Mouse (Mus musculus): ENCODE results near the gene Tmem121b. TPM values are rescaled to one million over a fixed set of nuclear protein-coding genes. Genes with fewer than 3 reads are reported as not detected.

Gene Tmem121b
- under 1 TPM in 1 of 2 experiments, not detected in 1; 0.07 TPM for total RNA-seq (2023)

DNA sequence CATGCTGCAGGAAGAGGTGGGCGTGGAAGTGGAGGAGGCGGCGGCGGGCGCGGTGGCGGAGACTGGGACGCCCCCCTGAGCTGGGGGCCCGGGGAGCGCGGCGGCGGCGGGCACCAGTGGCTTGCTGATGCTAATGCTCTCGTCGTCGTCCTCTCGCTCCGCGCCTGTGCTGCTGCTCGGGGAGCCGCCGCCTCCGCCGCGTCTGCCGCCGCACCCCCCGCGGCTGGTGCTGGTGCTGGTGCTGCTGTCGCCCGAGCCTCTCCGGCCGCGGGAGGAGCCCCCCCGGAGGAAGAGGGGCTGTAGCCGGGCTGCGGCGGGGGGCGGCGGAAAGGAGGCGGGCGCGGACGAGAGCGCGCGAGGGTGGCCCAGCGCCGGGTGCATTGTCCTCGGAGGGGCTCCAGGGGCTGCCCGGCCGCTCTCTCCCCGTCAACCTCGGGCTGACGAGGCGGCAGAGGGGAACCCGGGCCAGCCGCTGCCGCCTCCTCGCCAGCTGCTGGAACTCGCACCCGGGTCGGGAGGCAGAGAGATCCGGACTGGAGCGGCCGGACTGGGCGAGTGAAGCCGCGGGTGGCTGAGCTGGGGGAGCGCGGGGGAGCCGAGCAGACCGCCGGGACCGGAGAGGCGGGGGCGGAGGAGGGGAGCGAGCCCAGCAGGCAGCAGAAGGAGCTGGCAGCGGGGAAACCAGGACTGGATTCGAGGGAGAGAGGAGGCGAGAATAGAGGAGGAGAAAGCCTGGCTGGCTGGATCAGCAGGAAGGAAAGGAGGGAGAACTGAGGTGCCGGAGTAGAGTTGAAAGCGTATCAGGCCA is at the start of gene Tmem121b:
Gene Tmem121b (minus strand): TSS at position 434 of the 808 bp plus-strand sequence.

DNA sequence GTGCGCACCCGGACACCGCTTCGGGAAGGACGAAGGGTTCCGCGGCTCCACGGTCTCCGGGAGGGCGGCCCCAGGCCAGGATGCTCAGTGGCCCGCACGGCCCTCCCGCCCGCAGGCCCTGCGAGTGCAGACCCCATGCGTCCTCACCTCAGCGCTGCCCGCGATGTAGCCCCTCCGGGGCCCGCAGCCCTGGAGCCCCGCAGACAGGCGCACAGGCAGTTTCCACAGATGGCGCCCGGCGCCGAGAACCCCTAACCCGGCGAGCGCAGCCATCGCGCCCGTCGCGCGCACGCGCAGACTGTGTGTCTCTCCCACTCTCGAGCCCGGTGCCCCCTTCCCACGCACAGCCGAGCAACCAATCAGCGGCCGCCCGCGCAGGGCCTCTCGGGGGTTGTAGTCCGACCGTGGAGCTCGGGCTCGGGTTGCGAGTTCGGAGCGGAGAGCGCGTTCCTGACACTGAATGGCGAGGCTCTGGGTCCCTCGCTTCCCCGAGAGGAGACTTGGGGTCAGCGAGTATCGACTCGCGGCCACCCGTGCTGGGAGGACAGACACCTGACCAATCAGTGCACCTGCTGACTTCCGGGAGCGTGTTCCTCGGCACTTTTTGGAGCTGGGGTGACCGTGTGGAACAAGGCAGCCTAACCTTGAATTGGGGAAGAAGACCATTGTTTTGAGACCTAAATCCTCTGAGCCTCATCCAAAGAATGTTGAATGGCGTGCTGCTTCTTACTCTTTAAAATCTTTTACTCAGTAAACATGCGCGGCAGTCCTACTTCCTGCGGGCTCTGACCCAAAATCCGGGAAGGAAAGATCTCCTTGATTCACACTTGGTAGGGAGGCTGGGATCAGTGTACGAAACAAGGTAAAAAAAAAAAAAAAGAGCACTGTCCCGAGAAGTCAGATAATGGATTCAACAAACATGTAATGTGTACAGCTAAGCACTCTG is 37.7 kb upstream of the Tmem121b start, which contains the start of gene Hdhd5:
Gene Hdhd5 (minus strand): TSS at position 300 of the 946 bp plus-strand sequence.

DNA sequence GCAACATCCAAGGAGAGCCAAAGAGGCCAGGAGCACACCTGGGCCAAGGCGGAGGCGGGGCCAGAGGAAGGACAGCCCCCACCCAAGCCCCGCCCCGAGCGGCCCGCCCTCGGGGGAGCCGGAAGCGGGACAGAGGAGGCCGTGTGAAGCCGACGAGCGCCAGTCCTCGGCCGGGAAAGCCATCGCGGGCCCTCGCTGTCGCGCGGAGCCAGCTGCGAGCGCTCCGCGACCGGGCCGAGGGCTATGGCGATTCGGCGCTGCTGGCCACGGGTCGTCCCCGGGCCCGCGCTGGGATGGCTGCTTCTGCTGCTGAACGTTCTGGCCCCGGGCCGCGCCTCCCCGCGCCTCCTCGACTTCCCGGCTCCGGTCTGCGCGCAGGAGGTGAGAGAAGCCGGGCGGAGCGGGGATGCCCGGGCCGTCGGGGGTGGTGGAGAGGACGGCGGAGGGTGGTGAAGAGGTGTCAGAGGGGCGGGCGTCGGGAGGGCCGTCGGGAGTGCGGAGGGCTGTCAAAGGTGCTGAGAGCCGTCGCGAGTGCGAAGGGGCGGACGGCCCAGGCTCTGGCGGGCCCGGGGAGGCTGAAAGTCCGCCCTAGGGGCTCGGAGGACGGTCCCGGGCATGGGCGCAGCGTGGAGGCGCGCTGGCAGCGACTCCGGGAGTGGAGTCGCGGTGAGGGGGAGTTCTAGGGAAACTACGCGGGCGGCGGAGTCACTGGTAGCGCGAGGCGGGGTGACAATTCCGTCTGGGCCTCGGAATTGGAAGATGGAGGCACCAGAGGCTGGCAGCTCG is 30.3 kb downstream of the Tmem121b start, which contains the start of gene Il17ra:
Gene Il17ra (plus strand): TSS at position 162 of the 786 bp plus-strand sequence.

Other genes with a start within 250 kb of the Tmem121b start
- gene D330020A13Rik, start 199.4 kb downstream of the Tmem121b start, total RNA-seq (2023), result not detected
- under 1 TPM; 0.09 to 0.22 TPM for gene B4galnt3, start 199.2 kb downstream of the Tmem121b start, total RNA-seq (2023)
- gene Kdm5a, start 129.7 kb downstream of the Tmem121b start, total RNA-seq (2023), result 10 to 100 TPM; 73.3 to 76.7 TPM
- 10 to 100 TPM; 10.6 to 13.5 TPM for gene Ccdc77, start 129.4 kb downstream of the Tmem121b start, total RNA-seq (2023)
- 100 to 1,000 TPM; 293 to 338 TPM for gene Il17ra, start 30.6 kb downstream of the Tmem121b start, total RNA-seq (2023)
- 1 to 10 TPM; 5.1 to 5.7 TPM for gene Hdhd5, start 37.5 kb upstream of the Tmem121b start, total RNA-seq (2023)
- 1 to 10 TPM; 4.8 to 7.1 TPM for gene Cecr2, start 172.6 kb upstream of the Tmem121b start, total RNA-seq (2023)

Measured in neutrophil, adult 83 days (primary cell).